Mouse (Mus musculus): ENCODE data around the gene Itpr1.

Itpr1 gene

DNA sequence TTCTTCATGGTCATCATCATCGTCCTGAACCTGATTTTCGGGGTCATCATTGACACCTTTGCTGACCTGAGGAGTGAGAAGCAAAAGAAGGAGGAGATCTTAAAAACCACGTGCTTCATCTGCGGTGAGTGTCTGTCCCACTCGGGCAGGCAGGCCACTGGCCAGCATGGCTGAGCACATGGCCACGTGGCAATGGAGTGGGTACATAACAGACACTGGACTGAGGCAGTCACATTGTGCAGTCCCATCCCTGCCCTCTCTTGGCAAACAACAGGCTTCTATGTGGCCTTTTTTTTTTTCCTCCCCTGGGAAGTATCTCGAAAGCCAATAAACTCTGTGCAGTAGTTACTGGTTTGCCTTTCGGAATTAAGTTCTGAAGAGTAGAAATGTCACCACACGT is 306.4 kb downstream of the Itpr1 start:
- peak; percentile 55 for DNase-seq

DNA sequence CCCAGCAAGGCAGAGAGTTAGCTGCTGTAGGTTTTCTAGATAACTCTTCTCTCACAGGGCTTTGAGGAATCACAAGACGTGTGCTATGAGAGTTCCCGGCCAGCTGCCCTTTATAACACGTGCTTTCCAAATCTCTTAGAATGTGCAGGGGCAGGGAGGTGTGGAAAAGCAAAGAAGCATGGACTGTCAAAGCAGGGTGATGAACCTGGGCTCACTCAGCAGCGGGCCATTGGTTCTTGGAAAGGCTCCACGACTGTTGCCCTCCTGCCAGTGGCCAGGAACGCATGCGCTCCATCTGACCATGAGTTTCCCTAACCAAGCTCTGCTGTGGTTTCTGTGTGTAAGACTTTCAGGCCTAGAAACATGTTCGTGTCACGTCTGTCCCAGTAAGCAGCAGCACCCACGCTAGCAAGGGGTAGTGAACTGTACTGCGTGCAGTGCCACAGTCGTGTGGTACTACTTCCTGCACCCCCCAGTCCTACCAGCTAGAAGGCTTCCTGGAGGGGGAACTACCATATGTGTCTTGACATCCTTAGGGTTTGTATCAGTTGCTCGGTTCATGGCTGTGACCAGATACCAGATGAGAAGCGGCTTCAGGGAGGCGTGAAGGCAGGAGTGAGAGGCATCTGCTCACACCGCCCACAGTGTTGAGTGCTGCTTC is 311.2 kb downstream of the Itpr1 start:
- peak; percentile 64 for DNase-seq

DNA sequence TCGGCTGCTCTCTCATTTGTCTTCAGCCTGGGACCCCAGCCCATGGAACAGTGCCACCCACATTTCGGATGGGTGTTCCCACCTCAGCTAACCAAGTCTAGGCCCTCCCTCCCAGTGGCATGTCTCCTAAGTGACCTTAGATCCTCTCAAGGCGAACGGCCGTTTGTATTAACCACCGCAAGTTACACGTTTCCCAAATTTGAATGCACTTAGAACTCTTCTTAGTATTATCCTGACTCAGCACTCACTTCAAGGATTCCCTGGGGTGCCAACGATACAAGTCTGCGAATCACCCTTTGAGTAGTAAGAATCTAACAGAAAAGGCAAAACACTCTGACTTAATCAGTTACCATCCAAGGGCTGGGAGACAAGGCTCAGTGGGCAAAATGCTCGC is 311.7 kb downstream of the Itpr1 start:
- DNase-seq = no peak

DNA sequence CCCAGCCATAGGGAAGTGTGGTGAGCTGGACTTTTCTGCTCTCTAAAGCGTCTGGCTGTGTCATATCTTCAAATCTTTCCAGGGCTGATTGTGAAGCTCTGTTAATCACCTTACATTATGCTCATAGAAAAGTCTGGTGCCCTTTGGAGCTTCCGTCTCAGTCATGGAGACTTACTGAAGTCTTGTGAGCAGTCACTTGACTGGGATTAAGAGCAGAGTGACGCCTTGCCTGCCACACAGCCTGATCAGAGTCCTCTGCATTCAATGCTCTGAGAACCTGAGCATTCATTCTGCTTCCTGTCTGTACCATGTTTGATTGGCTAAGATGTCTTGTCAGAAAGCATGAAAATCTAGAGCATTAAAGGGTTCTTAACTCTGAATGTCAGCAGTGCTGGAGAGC is 314.7 kb downstream of the Itpr1 start:
- no peak for DNase-seq

DNA sequence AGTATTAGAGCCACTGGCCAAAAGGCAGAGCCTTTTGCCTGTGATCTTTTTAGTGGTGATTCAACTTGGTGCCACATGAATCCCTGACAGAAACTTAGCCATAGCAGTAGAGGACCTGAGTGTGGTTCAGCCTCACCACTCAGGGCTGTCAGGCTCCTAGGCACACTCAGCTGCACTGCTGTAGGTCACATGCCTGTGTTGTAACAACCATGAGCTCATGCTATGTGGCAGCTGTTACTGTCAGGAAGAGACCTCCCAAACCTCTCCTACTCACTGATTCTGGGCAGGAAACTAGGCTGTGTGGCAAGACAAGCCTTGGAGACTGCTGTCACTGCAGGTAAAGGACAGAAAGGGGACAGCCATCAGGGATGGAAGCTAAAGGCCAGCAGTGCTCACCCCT is 315.1 kb downstream of the Itpr1 start:
- DNase-seq = no peak

DNA sequence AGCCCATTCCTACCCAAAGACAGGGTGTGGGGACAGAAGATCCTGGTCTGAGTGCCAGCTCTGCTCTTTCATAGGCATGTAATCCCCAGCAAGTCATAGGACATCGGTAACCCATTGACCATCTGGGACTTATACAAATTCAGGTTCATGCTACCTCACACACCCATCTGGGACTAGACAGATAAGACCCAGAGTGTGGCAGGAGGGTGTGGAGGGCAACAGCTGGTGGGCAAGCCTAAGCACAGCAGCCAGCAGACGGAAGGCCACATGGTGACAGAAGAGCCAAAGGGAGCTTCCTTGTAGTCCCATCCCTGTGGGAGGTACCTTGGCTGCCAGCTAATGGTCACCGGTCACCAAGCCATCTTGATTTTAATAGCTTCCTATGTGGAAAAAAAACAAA is 316.3 kb downstream of the Itpr1 start:
- no peak for DNase-seq

DNA sequence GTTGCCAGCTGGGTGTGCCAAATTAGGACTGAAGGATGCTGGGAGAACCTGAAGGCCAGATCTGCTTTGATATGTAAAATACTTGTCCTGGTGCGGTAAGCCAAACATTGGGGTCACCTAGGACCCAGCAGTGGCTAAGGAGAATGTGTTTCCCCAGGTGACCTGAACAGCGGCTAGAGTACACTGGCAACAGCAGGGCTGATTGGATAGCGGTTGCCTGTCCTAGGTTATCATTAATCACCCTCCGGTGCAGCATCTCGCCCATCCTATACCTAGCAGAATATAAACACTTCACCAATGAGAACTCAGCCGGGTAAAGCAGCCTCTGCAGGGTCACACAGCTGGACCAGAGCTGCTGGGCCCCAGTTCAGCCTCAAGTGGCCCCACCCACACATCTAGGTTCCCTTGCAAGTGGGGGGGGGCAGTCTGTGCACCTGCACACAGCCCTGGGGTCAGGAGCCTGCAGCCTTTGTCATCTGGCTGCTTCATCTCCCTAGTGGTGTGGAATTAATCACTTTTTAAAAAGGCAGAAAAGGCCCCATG is 318.0 kb downstream of the Itpr1 start:
- no peak for DNase-seq

DNA sequence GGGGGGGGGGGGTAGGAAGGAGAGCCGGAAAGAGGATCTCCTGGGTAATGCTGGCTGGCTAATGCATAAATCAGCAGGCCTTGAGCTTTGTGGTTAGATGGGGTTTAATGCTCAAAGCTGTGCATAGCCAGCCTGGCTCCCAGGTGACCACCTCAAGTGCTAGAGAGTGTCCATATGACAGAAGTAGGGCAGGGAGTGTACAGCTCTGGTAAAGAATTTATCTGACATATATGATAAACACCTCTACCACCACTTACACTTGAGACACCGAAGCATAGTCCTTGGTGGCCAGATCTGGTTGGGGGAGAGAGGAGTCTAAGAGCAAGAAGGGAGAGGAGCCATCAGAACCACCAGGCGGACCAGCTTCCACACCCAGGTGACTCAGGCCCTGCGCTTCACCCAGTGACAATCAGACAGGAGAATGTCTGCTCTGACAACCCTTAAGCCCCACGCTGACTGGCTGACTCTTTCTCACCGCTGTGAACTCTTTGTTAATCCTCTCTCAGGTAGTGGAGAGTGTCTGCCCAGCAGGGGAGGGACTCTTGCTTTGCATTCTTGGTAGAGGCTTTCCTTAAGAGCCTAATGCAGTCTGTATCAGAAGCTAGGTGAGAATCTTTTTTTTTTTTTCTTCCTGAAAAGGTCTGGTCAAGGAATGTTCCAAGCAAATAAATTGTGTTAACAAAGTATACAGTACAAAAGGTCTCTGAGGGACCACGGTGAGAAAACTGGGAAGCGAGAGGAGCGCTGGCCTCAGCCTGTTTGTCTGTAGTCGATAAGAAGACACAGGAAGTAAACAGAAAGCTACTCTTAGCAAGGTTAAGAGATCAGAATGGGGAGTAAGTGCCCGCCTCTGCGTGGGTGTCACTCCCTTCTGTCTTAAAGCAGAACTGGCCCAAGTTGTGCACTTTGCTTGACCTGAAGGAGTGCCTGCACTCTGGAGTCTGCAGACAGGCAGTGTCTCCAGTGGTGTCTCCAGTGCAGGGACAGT is 318.7 kb downstream of the Itpr1 start:
- peak; percentile 59 for DNase-seq

DNA sequence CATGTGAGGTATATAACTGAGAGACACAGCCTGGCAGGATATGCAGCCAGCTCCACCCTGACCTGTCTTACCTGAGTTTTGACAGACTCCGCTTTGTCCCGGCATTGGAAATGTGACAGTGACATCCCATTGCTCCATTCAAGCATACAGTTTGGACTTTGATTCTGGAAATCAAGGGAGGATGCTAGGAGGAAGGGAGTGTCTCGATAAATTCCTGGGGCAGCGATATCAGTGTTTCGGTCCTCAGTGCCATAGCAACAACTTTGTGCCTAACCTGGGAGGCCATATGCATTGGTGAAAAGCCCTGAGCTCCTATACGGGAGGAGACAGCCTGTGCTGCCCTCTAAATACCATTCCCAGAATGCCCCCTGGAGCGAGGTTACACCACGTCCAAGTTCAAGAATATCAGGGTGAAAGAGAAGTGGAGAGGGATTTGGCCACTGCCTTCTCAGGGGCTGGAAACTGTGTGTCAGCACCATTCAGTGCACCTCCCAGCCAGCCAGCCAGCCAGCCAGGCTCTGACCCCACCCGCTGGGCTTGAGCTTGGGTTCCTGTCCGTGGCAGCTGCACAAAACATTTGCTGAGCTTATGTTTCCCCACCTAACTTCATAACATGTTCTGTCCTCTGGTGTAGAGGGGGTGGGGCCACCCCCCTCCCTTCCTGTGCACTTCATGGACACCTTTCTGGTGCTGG is 319.7 kb downstream of the Itpr1 start:
- peak; percentile 55 for DNase-seq

DNA sequence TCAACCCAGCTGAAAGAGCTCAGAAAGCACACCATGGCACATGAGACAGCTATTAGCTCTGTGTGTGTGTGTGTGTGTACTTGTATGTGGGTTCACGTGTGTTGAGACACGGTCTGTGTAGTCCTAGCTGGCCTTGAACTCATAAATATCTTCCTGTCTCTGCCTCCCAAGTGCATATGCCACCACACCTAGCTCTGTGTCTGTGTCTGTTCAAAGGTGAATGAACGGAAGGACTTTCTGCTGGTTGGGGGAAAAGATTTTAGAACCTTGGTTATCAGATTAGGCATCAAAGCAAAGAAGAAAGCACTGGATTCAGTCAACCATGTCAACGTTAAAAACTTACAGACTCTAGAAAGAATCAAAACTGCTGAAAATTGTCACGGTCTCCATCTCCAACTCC is 321.2 kb downstream of the Itpr1 start:
- no peak for DNase-seq

DNA sequence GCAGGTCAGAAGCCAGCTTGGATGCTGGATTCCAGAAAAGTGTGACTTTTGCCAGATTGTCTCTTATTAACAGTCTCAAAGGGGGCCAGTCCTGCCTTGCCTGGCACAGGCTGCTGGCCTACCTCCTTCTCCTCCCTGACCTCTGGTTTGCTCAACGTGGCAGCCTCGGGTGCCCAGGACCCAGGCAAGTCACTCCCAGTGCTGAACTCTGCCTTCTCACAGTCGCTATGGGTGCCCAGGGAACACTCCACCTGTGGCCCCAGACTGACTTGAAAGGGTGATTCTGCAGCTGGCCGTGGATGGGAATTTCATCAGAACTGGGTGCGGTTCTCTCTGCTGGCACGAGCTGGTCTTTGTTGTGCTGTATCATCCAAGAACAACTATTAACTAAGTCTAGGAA is 321.7 kb downstream of the Itpr1 start:
- peak; percentile 65 for DNase-seq

DNA sequence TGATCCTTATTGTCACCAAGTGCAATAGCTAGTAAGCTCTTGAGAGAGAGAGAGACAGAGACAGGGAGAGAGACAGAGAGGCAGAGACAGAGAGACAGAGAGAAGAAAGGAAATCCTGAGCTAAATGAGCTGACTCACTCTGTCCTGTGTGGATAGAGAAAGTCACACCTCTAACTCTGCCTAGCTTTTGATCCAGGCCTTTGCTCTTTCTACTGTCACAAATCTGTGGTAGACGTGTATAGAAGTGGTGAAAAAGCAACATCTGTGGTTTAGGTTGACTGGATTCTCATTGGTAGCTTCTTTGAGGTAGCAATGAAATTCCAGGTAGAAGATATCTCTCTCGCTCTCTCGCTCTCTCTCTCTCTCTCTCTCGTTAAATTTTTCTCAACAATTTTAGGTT is 322.4 kb downstream of the Itpr1 start:
- DNase-seq = no peak

DNA sequence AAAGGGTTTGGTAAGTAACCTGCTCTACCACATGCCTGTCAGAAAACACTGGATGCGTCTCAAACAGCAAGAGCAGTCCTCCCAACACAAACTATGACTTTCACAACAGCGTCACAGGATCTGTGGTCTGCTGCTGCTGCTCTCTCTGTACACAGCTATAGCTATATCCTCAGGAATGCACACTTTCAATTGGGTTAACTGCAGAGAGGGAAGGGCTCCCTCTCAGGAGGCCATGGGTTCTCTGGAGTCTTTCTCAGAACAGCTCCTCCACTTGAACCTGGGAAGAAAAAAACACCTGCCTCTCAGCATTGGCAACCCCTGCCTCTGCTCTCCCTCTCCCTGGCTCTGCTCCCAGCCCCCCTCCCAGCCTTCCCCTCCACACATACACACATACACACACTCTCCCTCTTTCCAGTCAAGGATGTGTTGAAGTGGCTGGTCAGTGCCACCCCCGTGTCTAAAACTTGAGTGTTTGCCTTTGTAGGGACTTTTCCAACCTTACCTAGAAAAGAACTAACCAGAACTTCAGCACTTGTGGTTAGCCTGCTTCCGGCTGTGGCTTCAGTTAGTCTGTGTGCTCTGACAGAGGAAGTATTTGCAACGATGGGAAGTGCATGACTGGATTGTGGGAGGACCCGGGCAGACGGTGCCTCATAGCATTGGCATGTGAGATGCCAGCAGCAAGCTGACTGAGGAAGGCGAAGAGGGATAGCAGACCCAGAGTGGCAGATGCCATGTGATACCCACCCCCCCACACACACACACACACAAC is 323.8 kb downstream of the Itpr1 start:
- DNase-seq = no peak

DNA sequence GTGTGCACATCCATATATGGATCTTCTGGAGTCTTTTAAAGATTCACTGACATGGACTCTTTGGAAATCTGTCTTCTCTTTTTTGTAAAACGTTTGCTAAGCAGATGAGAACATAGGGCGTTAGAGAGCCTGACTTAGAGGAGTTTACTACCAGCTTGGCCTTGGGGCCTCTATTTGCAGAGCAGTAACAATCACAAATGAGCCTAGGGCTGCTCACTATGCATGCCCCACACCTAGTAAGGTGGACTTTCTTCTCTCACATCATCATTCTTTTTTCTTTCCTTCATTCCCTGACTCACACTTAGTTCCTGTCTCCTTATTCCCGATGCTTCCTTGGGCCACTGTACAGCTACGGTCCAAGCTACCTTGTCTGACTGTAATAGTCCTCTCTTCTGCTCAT is 325.5 kb downstream of the Itpr1 start:
- no peak for DNase-seq

DNA sequence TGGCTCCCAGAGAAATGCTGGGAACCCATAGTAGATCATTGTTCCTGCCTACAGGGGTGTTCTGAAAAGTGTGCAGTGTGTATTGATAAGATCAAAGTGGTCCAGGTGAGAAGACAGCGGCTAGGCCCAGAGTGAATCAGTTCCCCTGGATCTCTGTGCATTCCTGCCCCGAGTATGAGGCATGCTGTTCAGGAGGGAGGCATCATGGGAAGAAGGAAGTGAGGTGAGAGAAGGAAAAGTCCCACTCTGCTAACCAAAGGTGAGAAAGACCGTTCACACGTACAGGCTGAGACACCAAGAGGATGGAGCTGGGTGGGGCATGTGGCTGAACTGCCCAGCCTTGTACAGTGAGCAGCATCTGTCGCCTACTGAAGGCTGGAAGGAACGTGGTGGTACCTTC is 327.5 kb downstream of the Itpr1 start:
- no peak for DNase-seq

DNA sequence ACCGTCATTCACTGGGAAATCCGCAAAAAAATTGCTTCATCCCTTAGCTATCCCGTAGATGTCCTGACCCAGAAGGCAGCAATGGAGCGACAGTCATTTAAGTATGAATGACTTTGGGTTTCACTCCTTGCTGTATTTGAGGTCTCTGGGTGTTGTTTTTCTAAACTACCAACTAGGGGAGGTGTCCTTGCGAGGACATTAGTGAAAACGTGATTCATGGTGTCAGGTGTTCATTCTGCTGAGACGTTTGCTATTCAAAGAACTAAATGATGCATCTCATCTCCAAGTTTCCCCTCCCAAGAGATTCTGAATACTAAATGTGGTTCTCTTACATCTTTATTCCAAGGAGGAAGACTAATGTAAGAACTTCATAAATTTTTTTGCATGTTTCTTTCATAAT is 332.0 kb downstream of the Itpr1 start:
- DNase-seq = no peak

DNA sequence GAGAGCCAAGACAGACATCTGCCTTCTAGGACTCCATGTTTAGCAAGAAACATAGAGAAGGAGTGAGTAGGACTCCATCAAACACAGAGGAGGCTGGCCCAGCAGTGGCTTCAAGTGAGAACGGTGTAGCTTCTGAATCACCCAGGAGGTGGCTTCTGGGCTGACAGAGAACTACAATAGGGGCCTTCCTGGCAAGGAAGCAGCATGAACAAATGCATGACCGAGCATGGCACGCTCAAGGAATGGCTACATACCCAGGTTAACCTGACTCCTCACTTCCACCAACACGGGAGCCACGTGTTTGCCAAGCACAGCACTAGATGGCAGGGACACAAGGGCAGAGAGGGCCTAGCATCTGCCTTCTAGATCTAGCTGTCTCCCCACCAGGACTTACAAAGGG is 332.6 kb downstream of the Itpr1 start:
- peak; percentile 44 for DNase-seq

DNA sequence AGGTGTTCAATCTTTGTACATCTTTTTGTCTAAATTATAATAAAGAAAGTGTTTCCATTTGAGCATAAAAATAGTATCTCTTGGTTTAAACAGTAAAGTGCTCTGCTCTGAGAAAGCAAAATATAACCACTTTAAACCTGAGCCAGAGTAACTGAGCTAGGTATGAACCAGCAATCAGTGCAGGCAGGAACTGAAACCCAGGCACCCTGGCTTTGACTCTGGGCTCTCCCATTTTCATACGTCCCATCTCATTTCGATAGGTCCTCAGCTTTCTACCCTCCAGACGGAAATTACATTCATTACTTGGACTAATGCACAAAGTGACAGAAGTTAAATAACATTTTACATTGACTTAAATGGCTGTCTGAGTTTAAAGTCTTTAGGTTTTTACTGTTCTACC is 335.5 kb downstream of the Itpr1 start:
- DNase-seq = no peak

DNA sequence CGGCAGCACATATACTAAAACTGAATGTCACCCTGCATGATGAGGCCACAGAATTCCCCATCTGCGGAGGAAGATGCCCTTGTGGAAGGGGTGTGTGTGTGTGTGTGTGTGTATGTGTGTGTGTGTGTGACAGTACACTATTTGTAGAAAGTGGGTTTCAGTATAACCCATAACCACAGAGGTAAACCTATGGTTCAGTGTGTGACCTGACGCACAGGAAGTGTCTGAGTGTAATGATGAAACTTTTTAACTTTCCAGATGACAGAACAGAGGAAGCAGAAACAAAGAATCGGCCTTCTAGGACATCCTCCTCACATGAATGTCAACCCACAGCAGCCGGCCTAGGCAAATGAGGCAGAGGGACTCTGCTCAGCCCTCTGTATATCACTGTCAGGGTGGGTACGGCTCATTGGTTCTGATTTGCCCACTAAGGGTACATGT is 336.6 kb downstream of the Itpr1 start:
- no peak for DNase-seq

DNA sequence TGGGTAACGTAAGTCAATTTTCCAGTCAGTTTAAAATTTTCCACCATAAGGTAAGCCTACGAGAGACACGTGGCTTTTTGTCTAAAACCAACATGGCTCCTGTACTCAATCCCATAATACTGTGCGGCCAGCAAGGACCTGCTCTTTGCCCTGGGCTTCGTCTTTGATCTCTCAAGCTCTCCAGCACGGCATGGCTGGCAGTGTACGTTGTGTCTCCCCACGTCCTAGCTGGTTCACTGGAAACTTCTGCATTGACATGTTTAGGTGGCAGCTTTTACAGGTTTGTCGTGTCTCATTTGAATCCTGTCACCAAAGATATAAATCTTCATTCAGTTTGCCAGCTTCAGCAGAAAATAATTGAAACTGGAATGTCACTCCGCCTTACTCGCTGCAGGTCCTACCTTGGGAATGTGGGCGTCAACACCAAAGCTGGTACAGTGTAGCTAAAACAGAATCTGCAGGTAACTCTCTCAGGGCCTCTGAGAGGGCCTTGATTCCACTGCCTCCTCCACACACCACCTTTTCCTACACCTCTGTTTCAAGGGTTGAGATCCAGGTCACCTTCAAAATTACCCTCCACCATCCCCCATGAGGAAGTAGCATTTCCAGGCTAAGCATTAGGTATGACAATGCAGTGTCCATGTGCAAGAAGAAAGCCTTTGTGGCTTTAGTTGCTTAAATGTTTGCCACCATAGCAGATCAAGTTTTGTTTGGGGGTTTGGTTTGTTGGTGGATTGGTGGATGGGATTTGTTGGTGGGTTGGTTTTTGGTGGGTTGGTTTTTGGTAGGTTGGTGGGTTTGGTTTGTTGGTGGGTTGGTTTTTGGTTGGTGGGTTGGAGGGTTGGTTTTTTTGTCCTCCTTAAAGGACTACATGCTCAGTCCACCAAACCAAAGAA is 339.1 kb downstream of the Itpr1 start:
- DNase-seq = no peak

DNA sequence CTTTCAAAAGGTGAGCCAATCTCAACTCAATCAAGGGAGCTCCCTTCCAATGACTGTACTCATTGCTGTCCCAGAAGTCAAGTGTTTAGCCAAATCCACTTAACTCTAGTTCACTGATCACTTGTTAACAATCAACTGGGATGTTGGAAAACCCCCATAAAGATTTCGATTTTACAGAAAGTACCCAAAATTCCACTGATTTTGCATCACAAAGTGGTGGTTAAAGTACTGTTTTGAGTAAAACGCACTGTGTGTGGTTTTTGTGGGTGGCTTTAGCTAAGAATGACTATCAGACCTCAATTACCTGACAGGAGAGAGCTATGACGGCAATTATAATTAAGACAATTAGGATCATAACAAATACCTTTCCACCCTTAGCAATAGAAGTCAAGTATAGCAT is 340.1 kb downstream of the Itpr1 start:
- no peak for DNase-seq

DNA sequence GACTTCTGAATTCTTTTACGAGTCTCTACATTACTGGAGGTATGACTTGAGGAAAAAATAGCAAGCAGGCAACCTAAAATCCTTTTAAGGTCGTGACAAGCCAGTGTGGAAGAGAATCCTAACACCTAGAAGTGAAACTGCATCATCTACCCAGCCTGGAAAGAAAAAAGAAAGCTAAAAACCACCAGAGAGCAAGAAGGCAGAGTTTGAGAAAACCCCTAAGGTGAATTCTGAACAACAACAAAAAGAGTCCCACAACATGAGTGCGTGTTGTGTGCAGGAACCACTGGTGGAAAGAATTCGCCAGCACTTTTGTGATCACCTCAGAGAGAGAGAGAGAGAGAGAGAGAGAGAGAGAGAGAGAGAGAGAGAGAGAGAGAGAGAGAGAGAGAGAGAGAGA is 340.6 kb downstream of the Itpr1 start:
- DNase-seq = no peak

All from kidney, adult 18-20 months (tissue).